Mouse (Mus musculus) heart, postnatal 10 days (tissue): ENCODE measurements around the gene Clic1. TPM values are rescaled to one million over a fixed set of nuclear protein-coding genes. Genes with fewer than 3 reads are reported as not detected.

Source experiments
- DNase-seq, 2 experiments: peaks; one replicate each; pipeline ENCODE4 v3.0.0; 2021
- intact Hi-C: fragments of 180-260 bp; cut with DNase I; formaldehyde crosslinking; loops from one replicate; pipeline ENCODE4 v1.15.1; 2025
- total RNA-seq, 2 experiments: library from RNA; stranded (reverse); gene quantifications; 2 replicates each; pipeline ENCODE4 v1.2.3; 2021

Clic1 gene
- total RNA-seq, 2 experiments from 2014 or later = 115 to 118 TPM

GRCm38 (mm10) chr17:35060071-35060470, 10.3 kb downstream of the Clic1 start:
- intact Hi-C loops = loop anchor here (5.0 kb wide), 1 partner anchor 47 kb away; the partner anchor contains the start of gene Ly6g5c

GRCm38 (mm10) chr17:35060737-35061297, 11.1 kb downstream of the Clic1 start:
- intact Hi-C loops = loop anchor here (5.0 kb wide), 1 partner anchor 46 kb away; the partner anchor contains the start of gene Ly6g5c
- no peak for DNase-seq

More at GRCm38 (mm10) chr17:35060071-35060470, 10.3 kb downstream of the Clic1 start:
- DNase-seq = no peak

- DNase-seq = no peak
Measured at GRCm38 (mm10) chr17:35061299-35061698, 11.5 kb downstream of the Clic1 start.

GRCm38 (mm10) chr17:35063466-35063865, 13.7 kb downstream of the Clic1 start:
- intact Hi-C loops = loop anchor here (5.0 kb wide), 1 partner anchor 44 kb away; the partner anchor contains the start of gene Ly6g5c
- peak in 1 of 2 experiments; percentile 59 for DNase-seq

More at GRCm38 (mm10) chr17:35061299-35061698, 11.5 kb downstream of the Clic1 start:
- intact Hi-C loops = loop anchor here (5.0 kb wide), 1 partner anchor 46 kb away; the partner anchor contains the start of gene Ly6g5c

- intact Hi-C loops = loop anchor here (5.0 kb wide), 1 partner anchor 43 kb away; the partner anchor contains the start of gene Ly6g5c
- no peak for DNase-seq
Measured at GRCm38 (mm10) chr17:35064378-35064877, 14.7 kb downstream of the Clic1 start.

- intact Hi-C loops = loop anchor here (5.0 kb wide), 1 partner anchor 42 kb away; the partner anchor contains the start of gene Ly6g5c
- DNase-seq = peak in 1 of 2 experiments; percentile 62
Measured at GRCm38 (mm10) chr17:35064951-35065947, 15.5 kb downstream of the Clic1 start, which contains the start of gene Ly6g6c. Ly6g6c (plus strand) TSS chr17:35065388.

- intact Hi-C loops = no loop called here
- no peak for DNase-seq
Measured at GRCm38 (mm10) chr17:35066084-35066483, 16.3 kb downstream of the Clic1 start, which contains the start of gene Mpig6b. Mpig6b (minus strand) TSS chr17:35066184.

- DNase-seq = no peak
- intact Hi-C loops = no loop called here
Measured at GRCm38 (mm10) chr17:35068213-35068914, 18.6 kb downstream of the Clic1 start.

GRCm38 (mm10) chr17:35070556-35071229, 20.9 kb downstream of the Clic1 start:
- DNase-seq = peak in 1 of 2 experiments; percentile 37
- intact Hi-C loops = no loop called here

GRCm38 (mm10) chr17:35071454-35071853, 21.7 kb downstream of the Clic1 start:
- no peak for DNase-seq
- intact Hi-C loops = no loop called here

- DNase-seq = no peak
- intact Hi-C loops = no loop called here
Measured at GRCm38 (mm10) chr17:35074097-35074496, 24.3 kb downstream of the Clic1 start.

- no peak for DNase-seq
- intact Hi-C loops = no loop called here
Measured at GRCm38 (mm10) chr17:35076507-35077176, 26.9 kb downstream of the Clic1 start, which contains the start of gene Ly6g6e. Ly6g6e (plus strand) TSS chr17:35076902.

GRCm38 (mm10) chr17:35077285-35077684, 27.5 kb downstream of the Clic1 start:
- DNase-seq = no peak
- intact Hi-C loops = no loop called here

- intact Hi-C loops = loop anchor here (2.0 kb wide), 1 partner anchor 57 kb away; no protein-coding TSS in a partner anchor
- peak; percentile 63 to 68 for DNase-seq
Measured at GRCm38 (mm10) chr17:35077786-35078233, 28.0 kb downstream of the Clic1 start, which contains the start of gene Ly6g6d. Ly6g6d (minus strand) TSS chr17:35078065.

- DNase-seq = peak in 1 of 2 experiments; percentile 31
Measured at GRCm38 (mm10) chr17:35079778-35080177, 30.0 kb downstream of the Clic1 start.

GRCm38 (mm10) chr17:35080248-35080647, 30.5 kb downstream of the Clic1 start:
- intact Hi-C loops = no loop called here
- no peak for DNase-seq

More at GRCm38 (mm10) chr17:35079778-35080177, 30.0 kb downstream of the Clic1 start:
- intact Hi-C loops = loop anchor here (2.0 kb wide), 1 partner anchor 59 kb away; no protein-coding TSS in a partner anchor

GRCm38 (mm10) chr17:35080710-35081109, 30.9 kb downstream of the Clic1 start:
- DNase-seq = no peak
- intact Hi-C loops = no loop called here

- DNase-seq = no peak
- intact Hi-C loops = no loop called here
Measured at GRCm38 (mm10) chr17:35082841-35083576, 33.2 kb downstream of the Clic1 start.
